Mouse (Mus musculus): Measurements from ENCODE around the gene Des. TPM values are rescaled to one million over a fixed set of nuclear protein-coding genes. Genes with fewer than 3 reads are reported as not detected.

The Des gene
- polyA plus RNA-seq, 1 experiment from 2014 or later = 1.1 TPM

- Histone ChIP-seq H3K9ac (replicated peaks) (no peak overlapping the region), H3K4me3 (replicated peaks) (no peak overlapping the region), H3K4me1 (replicated peaks) (peaks cover 28% of the 10 kb centered on the region), H3K36me3 (no peaks in the 10 kb centered on the region), H3K27ac (no peak overlapping the region), H3K4me2 (replicated peaks) (no peak overlapping the region), H3K9me3 (no peaks in the 10 kb centered on the region), H3K27me3 (no peaks in the 10 kb centered on the region)
- no peak for ATAC-seq
- 83% methylated on average over 3 of the region's 3 CpGs for WGBS
Measured at GRCm38 (mm10) chr1:75336461-75336860, 23.7 kb upstream of the Des start.

- peaks cover 35% of the 10 kb centered on the region for H3K4me1 ChIP-seq (replicated peaks)
- 85% methylated on average over 9 of the region's 9 CpGs for WGBS
- no peak overlapping the region for H3K4me2 ChIP-seq (replicated peaks)
- no peak overlapping the region for H3K4me3 ChIP-seq (replicated peaks)
- no peak for ATAC-seq
- H3K9ac ChIP-seq (replicated peaks) = no peak overlapping the region
- no peaks in the 10 kb centered on the region for H3K9me3 ChIP-seq
- H3K36me3 ChIP-seq = no peaks in the 10 kb centered on the region
- H3K27me3 ChIP-seq = peaks cover 5% of the 10 kb centered on the region; the same call in 1 of the 2 replicates
- H3K27ac ChIP-seq = no peak overlapping the region
Measured at GRCm38 (mm10) chr1:75337097-75337496, 23.0 kb upstream of the Des start.

GRCm38 (mm10) chr1:75338091-75338694 lies 21.9 kb upstream of the Des start:
- Histone ChIP-seq H3K36me3 (no peaks in the 10 kb centered on the region), H3K4me2 (replicated peaks) (peak overlapping the region; percentile 8; the same call in 1 of the 2 replicates), H3K27me3 (peaks cover 7% of the 10 kb centered on the region; the same call in 1 of the 2 replicates), H3K27ac (peak overlapping the region; percentile 79), H3K4me3 (replicated peaks) (no peak overlapping the region), H3K9ac (replicated peaks) (no peak overlapping the region), H3K4me1 (replicated peaks) (peaks cover 35% of the 10 kb centered on the region), H3K9me3 (no peaks in the 10 kb centered on the region)
- peak; percentile 38 for ATAC-seq
- WGBS = 24% methylated on average over 11 of the region's 11 CpGs

DNA sequence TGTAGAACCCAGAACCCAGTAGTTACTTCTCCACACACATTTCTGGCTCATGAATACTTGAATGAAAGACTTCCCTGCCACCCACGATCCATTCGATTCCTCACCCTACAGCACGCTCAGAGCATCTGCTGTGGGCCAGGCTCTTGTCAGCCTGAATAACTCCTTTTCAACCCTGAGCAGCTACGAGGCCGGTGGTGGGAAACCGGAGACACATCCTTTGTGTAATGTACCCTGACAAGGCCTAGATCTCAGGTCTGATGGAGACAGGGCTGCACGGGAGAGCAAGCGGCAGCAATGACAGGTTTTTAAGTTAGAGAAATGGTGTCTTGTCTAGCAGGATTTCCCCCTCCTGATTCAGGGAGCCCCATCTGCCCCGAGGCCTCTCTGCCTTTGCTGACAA lies 20.8 kb upstream of the Des start:
- WGBS = 33% methylated on average over 9 of the region's 9 CpGs
- Histone ChIP-seq H3K4me3 (replicated peaks) (no peak overlapping the region), H3K27ac (peak overlapping the region; percentile 79), H3K9ac (replicated peaks) (peak overlapping the region; percentile 10; the same call in 1 of the 2 replicates), H3K27me3 (peaks cover 7% of the 10 kb centered on the region), H3K36me3 (no peaks in the 10 kb centered on the region), H3K4me2 (replicated peaks) (no peak overlapping the region), H3K9me3 (no peaks in the 10 kb centered on the region), H3K4me1 (replicated peaks) (peaks cover 43% of the 10 kb centered on the region)
- no peak for ATAC-seq

GRCm38 (mm10) chr1:75340519-75340918 lies 19.6 kb upstream of the Des start:
- no peak overlapping the region for H3K27ac ChIP-seq
- H3K36me3 ChIP-seq = no peaks in the 10 kb centered on the region
- peaks cover 7% of the 10 kb centered on the region for H3K27me3 ChIP-seq
- H3K4me2 ChIP-seq (replicated peaks) = no peak overlapping the region
- H3K4me1 ChIP-seq (replicated peaks) = peaks cover 55% of the 10 kb centered on the region
- 58% methylated on average over 2 of the region's 2 CpGs for WGBS
- H3K9ac ChIP-seq (replicated peaks) = no peak overlapping the region
- H3K4me3 ChIP-seq (replicated peaks) = no peak overlapping the region
- no peak for ATAC-seq
- H3K9me3 ChIP-seq = no peaks in the 10 kb centered on the region

DNA sequence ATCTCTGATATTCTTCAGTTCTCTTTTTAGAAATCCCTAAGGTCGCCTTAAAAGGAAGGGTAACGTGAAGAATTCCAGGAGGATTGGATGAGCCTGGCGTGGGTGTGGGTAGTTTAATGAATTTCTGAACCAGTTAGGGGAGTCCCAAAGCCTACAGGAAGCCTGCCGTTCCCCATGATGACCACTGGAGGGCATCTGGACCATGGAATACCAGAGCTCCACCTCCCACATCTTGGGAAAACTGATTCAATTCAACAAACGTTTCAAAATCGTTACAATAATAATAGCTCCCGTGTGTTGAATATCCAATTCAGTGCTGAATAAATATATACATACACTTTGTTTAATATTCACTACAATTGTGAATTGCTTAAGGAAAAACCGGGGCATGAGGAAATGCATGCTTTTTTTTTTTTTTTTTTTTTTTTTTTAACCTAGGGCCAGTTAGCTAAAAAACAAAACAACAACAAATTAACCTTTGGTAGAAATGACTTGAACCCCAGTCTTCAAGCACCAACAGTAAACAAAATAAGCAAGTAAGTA lies 17.2 kb upstream of the Des start:
- Histone ChIP-seq H3K27ac (no peak overlapping the region), H3K4me3 (replicated peaks) (no peak overlapping the region), H3K9me3 (no peaks in the 10 kb centered on the region), H3K4me1 (replicated peaks) (peaks cover 52% of the 10 kb centered on the region), H3K27me3 (peaks cover 7% of the 10 kb centered on the region), H3K4me2 (replicated peaks) (no peak overlapping the region), H3K9ac (replicated peaks) (no peak overlapping the region), H3K36me3 (no peaks in the 10 kb centered on the region)
- ATAC-seq = no peak
- under 1% methylated on average over 8 of the region's 8 CpGs for WGBS

- H3K4me1 ChIP-seq (replicated peaks) = peaks cover 37% of the 10 kb centered on the region
- no peaks in the 10 kb centered on the region for H3K36me3 ChIP-seq
- WGBS = 4% methylated on average over 15 of the region's 15 CpGs
- no peak overlapping the region for H3K27ac ChIP-seq
- peaks cover 7% of the 10 kb centered on the region for H3K27me3 ChIP-seq
- no peaks in the 10 kb centered on the region for H3K9me3 ChIP-seq
- H3K4me2 ChIP-seq (replicated peaks) = peak overlapping the region; percentile 12; the same call in 1 of the 2 replicates
- no peak overlapping the region for H3K4me3 ChIP-seq (replicated peaks)
- no peak overlapping the region for H3K9ac ChIP-seq (replicated peaks)
- peak; percentile 24; the same call in 1 of the 2 replicates for ATAC-seq
Measured at GRCm38 (mm10) chr1:75344291-75345035, 15.7 kb upstream of the Des start.

- H3K27me3 ChIP-seq = peaks cover 7% of the 10 kb centered on the region
- H3K36me3 ChIP-seq = no peaks in the 10 kb centered on the region
- WGBS = 31% methylated on average over 20 of the region's 20 CpGs
- no peak overlapping the region for H3K4me3 ChIP-seq (replicated peaks)
- H3K9ac ChIP-seq (replicated peaks) = no peak overlapping the region
- peaks cover 32% of the 10 kb centered on the region for H3K4me1 ChIP-seq (replicated peaks)
- peak overlapping the region; percentile 12; the same call in 1 of the 2 replicates for H3K4me2 ChIP-seq (replicated peaks)
- no peak for ATAC-seq
- H3K9me3 ChIP-seq = no peaks in the 10 kb centered on the region
- no peak overlapping the region for H3K27ac ChIP-seq
Measured at GRCm38 (mm10) chr1:75345036-75345935, 14.8 kb upstream of the Des start.

DNA sequence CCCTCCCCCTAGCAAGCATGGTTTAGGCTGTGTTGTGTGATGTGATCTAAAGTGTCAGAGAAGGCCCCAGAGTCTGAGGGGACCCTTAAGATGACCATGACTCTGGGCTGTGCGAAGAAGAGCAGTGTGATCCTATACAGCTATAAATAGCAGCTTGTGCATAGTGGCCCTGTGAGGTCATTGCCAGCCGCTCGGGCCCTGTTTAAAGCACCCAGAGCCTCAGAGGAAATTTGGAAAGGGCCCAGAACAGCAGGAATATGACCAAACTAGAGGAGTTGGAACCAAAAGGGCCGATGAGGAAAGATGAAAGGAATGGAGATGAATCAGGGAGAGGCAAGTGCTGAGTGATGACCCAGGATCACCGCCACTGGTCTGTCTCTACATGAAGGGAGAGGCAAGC lies 12.8 kb upstream of the Des start:
- no peaks in the 10 kb centered on the region for H3K36me3 ChIP-seq
- H3K4me2 ChIP-seq (replicated peaks) = no peak overlapping the region
- H3K9ac ChIP-seq (replicated peaks) = no peak overlapping the region
- WGBS = 86% methylated on average over 5 of the region's 5 CpGs
- no peak overlapping the region for H3K4me3 ChIP-seq (replicated peaks)
- H3K9me3 ChIP-seq = no peaks in the 10 kb centered on the region
- peaks cover under 1% of the 10 kb centered on the region; the same call in 1 of the 2 replicates for H3K27me3 ChIP-seq
- ATAC-seq = no peak
- H3K27ac ChIP-seq = no peak overlapping the region
- H3K4me1 ChIP-seq (replicated peaks) = peaks cover 22% of the 10 kb centered on the region

DNA sequence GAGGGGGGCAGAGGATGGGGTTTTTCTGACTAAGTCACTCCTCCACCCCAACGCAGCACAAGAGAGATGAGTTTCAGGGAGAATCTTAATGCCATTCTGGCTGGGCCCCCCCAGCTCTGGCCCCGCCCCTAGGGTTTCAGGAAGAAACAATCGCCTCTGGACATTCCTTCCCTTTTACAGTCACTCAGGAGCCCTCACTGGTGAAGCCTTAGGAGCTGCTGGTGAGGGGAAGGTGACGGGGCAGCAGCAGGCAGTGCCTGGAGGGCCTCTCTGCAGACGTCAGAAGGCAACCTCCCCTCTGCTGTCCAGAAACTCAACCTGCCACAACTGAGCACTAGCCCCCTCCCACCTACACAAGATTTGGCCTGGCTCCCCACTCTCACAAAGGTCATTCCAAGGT lies 10.9 kb upstream of the Des start:
- WGBS = 55% methylated on average over 5 of the region's 5 CpGs
- H3K4me2 ChIP-seq (replicated peaks) = no peak overlapping the region
- no peak for ATAC-seq
- peaks cover 15% of the 10 kb centered on the region for H3K4me1 ChIP-seq (replicated peaks)
- no peaks in the 10 kb centered on the region for H3K36me3 ChIP-seq
- H3K27ac ChIP-seq = no peak overlapping the region
- H3K27me3 ChIP-seq = peaks cover 2% of the 10 kb centered on the region; the same call in 1 of the 2 replicates
- H3K9me3 ChIP-seq = no peaks in the 10 kb centered on the region
- no peak overlapping the region for H3K4me3 ChIP-seq (replicated peaks)
- H3K9ac ChIP-seq (replicated peaks) = no peak overlapping the region

- WGBS = 82% methylated on average over 7 of the region's 7 CpGs
Measured at GRCm38 (mm10) chr1:75357261-75357660, 2.9 kb upstream of the Des start.

More at GRCm38 (mm10) chr1:75357261-75357660, 2.9 kb upstream of the Des start:
- no peak overlapping the region for H3K9ac ChIP-seq (replicated peaks)
- H3K27ac ChIP-seq = no peak overlapping the region
- H3K27me3 ChIP-seq = peaks cover 47% of the 10 kb centered on the region
- ATAC-seq = no peak
- no peak overlapping the region for H3K4me2 ChIP-seq (replicated peaks)
- H3K4me1 ChIP-seq (replicated peaks) = peaks cover 12% of the 10 kb centered on the region
- H3K4me3 ChIP-seq (replicated peaks) = no peak overlapping the region
- H3K36me3 ChIP-seq = no peaks in the 10 kb centered on the region
- no peaks in the 10 kb centered on the region for H3K9me3 ChIP-seq
